Mouse (Mus musculus) adrenal gland, postnatal 4 days (tissue): ENCODE results near the gene Gm6793. TPM values are rescaled to one million over a fixed set of nuclear protein-coding genes. Genes with fewer than 3 reads are reported as not detected.
A peak's percentile ranks its signal among the peaks of the same experiment; 100 is the strongest.

Source experiments
- DNase-seq, 2 experiments: peaks; one replicate each; pipeline ENCODE4 v3.0.0; 2021 to 2022; ENCODE audit warnings: low spot score in 2 of 2, mixed read lengths in 2 of 2
- long read RNA-seq, 2 experiments: library from polyadenylated mRNA; stranded (forward); transcript quantifications; one replicate each; pipeline ENCODE4 v2.0.0; 2021
- total RNA-seq, 2 experiments: library from RNA; stranded (reverse); gene quantifications; 2 replicates each; pipeline ENCODE4 v1.2.3; 2021

Gm6793 gene
- total RNA-seq: not detected
- long read RNA-seq, experiment 1: 0 reads
- long read RNA-seq, experiment 2, partial matches to known transcripts: 0 of 2 reads
- long read RNA-seq, experiment 2, other reads (novel, unspliced or antisense): 0 of 2 reads

DNA sequence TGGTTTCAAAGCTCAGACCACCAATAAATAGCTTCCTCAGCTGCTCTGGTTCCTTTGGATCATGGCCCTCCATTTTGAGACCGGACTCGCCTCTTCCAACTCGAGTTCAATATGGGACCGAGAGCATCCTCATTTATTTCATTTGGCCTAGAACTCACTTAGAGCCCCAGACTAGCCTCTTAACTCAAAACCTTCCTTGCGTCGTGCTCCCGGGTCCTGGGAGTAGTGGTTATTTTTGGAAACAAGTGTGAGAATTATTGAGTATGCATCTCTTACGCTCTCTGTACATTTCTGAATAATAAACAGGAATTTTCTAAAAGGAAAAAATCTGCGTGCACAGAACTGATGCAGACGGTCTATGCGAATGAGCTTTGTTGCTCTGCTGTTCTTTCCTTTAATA, at the start of gene Gm6793:
TSS of gene Gm6793 (minus strand) at position 101 of the 400 bp plus-strand sequence.
- no peak for DNase-seq

GRCm38 (mm10) chr8:112061372-112061771, 46.5 kb upstream of the Gm6793 start:
- no peak for DNase-seq

- DNase-seq: no peak
Observed at GRCm38 (mm10) chr8:112054456-112054855, 39.6 kb upstream of the Gm6793 start.

GRCm38 (mm10) chr8:112051537-112051936, 36.7 kb upstream of the Gm6793 start:
- no peak for DNase-seq

GRCm38 (mm10) chr8:112049984-112050383, 35.1 kb upstream of the Gm6793 start:
- no peak for DNase-seq

GRCm38 (mm10) chr8:112048293-112048692, 33.5 kb upstream of the Gm6793 start:
- DNase-seq: no peak

- DNase-seq: peak; percentile 45 to 57
Observed at GRCm38 (mm10) chr8:112045896-112046295, 31.1 kb upstream of the Gm6793 start.

DNA sequence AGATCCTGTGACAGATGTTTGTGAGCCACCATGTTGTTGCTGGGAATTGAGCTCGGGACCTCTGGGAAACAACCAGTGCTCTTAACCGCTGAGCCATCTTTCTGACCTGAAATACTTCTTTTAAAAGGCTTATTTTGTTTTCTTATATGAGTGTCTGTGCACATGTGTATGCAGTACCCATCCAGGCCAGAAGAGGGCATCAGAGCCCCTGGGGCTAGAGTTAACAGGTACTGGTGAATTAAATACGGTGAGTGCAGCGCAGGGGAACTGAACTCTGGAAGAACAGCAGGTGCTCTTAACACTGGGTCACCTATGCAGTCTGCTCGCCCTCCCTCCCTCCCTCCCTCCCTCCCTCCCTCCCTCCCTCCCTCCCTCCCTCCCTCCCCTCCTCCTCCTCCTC, 30.3 kb upstream of the Gm6793 start:
- no peak for DNase-seq

DNA sequence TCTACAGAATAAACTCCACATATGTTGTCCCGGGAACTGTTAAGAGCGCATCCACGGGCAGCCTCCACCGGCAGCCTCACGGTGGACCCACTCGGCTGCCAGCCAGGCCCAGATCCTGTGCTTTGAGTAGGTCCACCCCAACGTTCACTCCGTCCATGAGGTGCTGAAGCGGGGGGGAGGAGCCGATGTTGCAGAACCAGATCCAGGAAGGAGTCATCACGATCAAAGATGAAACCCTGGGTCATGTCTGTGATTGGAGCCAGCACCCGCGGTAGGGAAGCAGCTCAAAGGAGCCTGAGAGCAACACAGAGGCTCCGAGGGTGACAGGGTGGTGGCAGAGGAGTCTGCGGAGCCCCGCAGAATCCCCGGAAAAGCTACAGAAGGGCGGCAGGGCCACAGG, 22.7 kb upstream of the Gm6793 start:
- no peak for DNase-seq

- peak in 1 of 2 experiments; percentile 16 for DNase-seq
Observed at GRCm38 (mm10) chr8:112034603-112035002, 19.8 kb upstream of the Gm6793 start.

GRCm38 (mm10) chr8:112033071-112033470, 18.2 kb upstream of the Gm6793 start:
- no peak for DNase-seq

- no peak for DNase-seq
Observed at GRCm38 (mm10) chr8:112030663-112031062, 15.8 kb upstream of the Gm6793 start.

GRCm38 (mm10) chr8:112029455-112029854, 14.6 kb upstream of the Gm6793 start:
- no peak for DNase-seq

DNA sequence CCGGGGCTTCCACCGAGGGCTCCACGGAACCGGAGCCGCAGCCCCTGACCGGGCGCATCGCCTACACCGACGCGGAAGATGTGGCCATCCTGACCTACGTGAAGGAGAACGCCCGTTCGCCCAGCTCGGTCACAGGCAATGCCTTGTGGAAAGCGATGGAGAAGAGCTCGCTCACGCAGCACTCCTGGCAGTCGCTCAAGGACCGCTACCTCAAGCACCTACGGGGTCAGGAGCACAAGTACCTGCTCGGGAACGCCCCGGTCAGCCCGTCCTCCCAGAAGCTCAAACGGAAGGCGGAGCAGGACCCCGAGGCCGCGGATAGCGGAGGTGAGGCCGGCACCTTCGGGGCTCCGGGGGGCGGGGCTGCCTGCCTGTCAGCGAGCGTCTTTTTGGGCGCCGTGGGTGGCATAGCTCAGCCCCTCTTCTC, 3.0 kb downstream of the Gm6793 start:
- DNase-seq: peak; percentile 8 to 18

- peak; percentile 82 to 88 for DNase-seq
Observed at GRCm38 (mm10) chr8:112010997-112011815, 3.6 kb downstream of the Gm6793 start, which contains the start of the genes Kars and Terf2ip. Gene Kars, minus strand, starts transcription at chr8:112011323. Gene Terf2ip, plus strand, starts transcription at chr8:112011398.

DNA sequence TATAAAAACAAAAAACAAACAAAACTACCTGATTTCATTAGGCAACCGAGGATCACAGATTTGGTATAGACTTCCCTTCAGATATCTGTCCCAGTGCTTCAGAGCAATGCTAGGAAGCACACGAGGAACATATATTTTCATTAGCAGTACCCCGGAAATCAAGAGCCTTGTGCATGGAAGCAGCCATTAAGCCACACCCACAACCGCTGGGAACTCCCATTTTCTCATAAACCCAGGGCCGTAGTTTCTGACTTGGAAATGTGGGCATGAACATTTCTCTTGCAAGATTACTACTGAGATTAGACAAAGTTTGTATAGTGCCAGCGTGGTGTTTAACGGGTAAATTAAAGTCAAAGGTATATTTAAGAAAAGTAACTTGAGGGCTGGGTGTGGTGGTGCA, 5.3 kb downstream of the Gm6793 start:
- no peak for DNase-seq

- no peak for DNase-seq
Observed at GRCm38 (mm10) chr8:112007669-112008068, 7.2 kb downstream of the Gm6793 start.

DNA sequence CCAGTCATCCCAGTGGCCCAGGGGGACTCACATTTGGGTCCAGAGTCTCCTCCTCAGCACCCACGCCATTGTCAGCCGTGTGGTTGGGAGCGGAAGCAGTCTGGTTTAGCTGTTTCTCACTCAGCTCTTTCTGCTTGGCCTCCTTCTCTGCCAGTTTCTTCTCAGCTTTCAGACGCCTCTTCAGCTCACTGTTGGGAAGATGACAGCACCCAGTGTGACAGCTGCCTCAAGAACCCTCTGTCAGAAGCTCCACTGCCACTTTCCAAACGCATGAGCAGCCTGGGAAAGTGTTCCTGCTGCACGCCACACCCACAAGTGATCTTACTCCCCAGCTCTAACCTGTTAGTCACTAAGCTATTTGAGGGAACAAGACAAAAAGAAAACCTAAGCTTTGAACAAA, 9.2 kb downstream of the Gm6793 start:
- DNase-seq: no peak

DNA sequence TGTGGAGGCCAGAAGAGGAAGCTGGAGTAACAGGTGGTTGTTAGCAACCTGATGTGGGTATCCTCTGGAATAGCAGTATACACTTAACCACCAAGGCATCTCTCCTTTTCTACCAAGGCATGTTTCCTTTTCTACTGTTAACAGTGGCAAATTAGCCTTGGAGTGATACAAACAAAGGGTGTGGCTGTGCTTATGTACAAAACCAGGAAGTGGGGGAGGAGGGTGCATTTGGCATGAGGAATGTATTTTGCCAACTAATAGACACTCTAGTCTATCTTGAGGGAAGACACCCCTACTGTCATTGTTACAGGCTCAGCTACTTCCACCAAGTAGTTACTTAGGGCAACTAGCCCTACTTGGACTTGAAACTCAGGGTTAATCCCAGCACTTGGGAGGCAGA, 10.1 kb downstream of the Gm6793 start:
- no peak for DNase-seq

- no peak for DNase-seq
Observed at GRCm38 (mm10) chr8:111992703-111993039, 22.2 kb downstream of the Gm6793 start.

DNA sequence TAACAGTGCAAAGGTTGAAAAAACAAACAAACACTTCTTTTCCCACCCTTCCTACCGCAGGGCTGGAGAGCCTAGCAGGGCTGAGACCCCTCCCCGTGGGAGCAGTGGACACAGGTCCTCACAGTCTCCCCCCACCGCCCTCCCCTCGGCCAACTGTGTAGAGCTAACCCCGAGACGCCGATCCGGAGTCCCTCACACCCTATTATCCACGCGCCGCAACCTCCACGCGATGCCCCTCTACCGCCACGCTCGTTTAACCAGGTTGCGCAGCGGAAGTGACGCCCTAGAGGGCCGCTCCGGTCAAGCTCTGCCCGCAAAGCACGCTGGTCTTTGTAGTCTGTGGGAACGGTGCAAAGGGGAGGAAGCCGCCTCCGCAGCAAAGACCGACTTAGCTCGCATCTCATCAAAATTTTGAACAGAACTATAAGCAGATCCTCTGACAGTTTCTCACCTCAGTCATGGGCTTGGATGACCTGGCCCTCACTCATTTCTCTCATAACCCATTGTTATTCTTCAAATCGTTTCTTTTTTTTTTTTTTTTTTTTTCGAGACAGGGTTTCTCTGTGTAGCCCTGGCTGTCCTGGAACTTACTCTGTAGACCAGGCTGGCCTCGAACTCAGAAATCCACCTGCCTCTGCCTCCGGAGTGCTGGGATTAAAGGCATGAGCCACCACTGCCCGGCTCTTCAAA, 22.7 kb downstream of the Gm6793 start, which contains the start of gene Adat1:
TSS of gene Adat1 (minus strand) at position 290 of the 690 bp plus-strand sequence.
- DNase-seq: peak; percentile 67 to 69

DNA sequence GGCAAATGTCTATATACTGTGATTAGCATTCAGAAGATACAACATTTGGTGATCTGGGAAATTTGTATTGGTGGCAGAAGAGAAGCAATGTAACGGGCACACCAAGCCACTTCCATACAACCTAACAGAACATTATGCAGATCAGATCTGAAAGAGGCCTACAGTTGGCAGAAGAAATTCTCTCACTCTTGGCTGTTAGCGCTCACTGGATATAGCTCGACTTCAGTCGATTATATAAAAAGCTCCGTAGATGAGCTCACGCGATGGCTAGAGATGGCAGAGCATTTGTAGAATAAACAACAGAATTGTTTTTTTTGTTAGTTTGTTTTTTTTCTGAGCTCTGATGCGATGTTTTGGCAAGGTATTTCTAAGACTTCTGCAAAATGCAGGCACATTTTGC, 23.6 kb downstream of the Gm6793 start:
- no peak for DNase-seq
